Mouse (Mus musculus) myocyte (in vitro differentiated cells): ENCODE data around the gene Igsf8.

Source experiments
- E2F4 ChIP-seq: IDR thresholded peaks from one replicate; pipeline ENCODE4 v1.6.1; 2011; ENCODE audit warnings: mild to moderate bottlenecking, control low read depth, moderate library complexity; ENCODE audit not compliant: insufficient read depth
- MAX ChIP-seq: IDR thresholded peaks from one replicate; pipeline ENCODE4 v1.6.1; 2011; ENCODE audit warnings: low read depth, mild to moderate bottlenecking, control low read depth
- MYOD1 ChIP-seq, 3 experiments: IDR thresholded peaks; one replicate each; pipeline ENCODE4 v1.6.1; 2011; ENCODE audit warnings: control low read depth in 2 of 3, low read depth in 2 of 3, mild to moderate bottlenecking in 2 of 3, moderate library complexity in 1 of 3; ENCODE audit not compliant: insufficient read length in 2 of 3, control insufficient read depth in 1 of 3
- MYOG ChIP-seq, 3 experiments: IDR thresholded peaks; one replicate each; pipeline ENCODE4 v1.6.1; 2011; ENCODE audit warnings: control low read depth in 2 of 3, low read depth in 2 of 3, mild to moderate bottlenecking in 2 of 3; ENCODE audit not compliant: insufficient read length in 2 of 3, control insufficient read depth in 1 of 3, insufficient read depth in 1 of 3
- POLR2A ChIP-seq: IDR thresholded peaks from one replicate; pipeline ENCODE4 v1.6.1; 2011; ENCODE audit warnings: low read depth, mild to moderate bottlenecking, control low read depth, moderate library complexity; ENCODE audit not compliant: insufficient read length
- POLR2AphosphoS2 ChIP-seq: IDR thresholded peaks from one replicate; pipeline ENCODE4 v1.6.1; 2011; ENCODE audit warnings: low read depth, control low read depth; ENCODE audit not compliant: insufficient read length
- TCF12 ChIP-seq: IDR thresholded peaks from one replicate; pipeline ENCODE4 v1.6.1; 2011; ENCODE audit warnings: mild to moderate bottlenecking, control low read depth; ENCODE audit not compliant: poor library complexity, insufficient read depth, severe bottlenecking

- TF ChIP-seq POLR2A (no peak), POLR2AphosphoS2 (no peak), MAX (no peak), MYOD1 (IDR thresholded peaks at IDR 0.05; ENCODE audit: control insufficient read depth in 1 of 3, insufficient read length in 2 of 3, low read depth in 2 of 3) (no peak), E2F4 (no peak), TCF12 (no peak), MYOG (IDR thresholded peaks at IDR 0.05; ENCODE audit: control insufficient read depth in 1 of 3, insufficient read depth in 1 of 3, insufficient read length in 2 of 3, low read depth in 2 of 3) (no peak)
These were observed 13.1 kb downstream of the Igsf8 start for GRCm38 (mm10) chr1:172274547-172274946.
